Mouse (Mus musculus) testis, adult 2 months (tissue): ENCODE measurements around the gene Gm28036.

Experiments
- CTCF ChIP-seq: fragments of 200-500 bp; IDR thresholded peaks from 2 replicates; pipeline ENCODE4 v1.5.1; 2012; ENCODE audit warnings: low read depth, mild to moderate bottlenecking, inconsistent platforms, low read length, moderate library complexity; ENCODE audit not compliant: control insufficient read depth, insufficient read depth, insufficient replicate concordance
- POLR2A ChIP-seq: fragments of 200-500 bp; IDR thresholded peaks from 2 replicates; pipeline ENCODE4 v1.6.1; 2012; ENCODE audit warnings: low read depth, mild to moderate bottlenecking, inconsistent platforms, low read length, moderate library complexity; ENCODE audit not compliant: control insufficient read depth

GRCm38 (mm10) chr2:156084541-156084940, 42.4 kb downstream of the Gm28036 start:
- TF ChIP-seq POLR2A (no peak), CTCF (no peak)
